Mouse (Mus musculus) hindbrain, embryonic 15.5 days (tissue): ENCODE measurements around the gene Flrt1. TPM values are rescaled to one million over a fixed set of nuclear protein-coding genes. Genes with fewer than 3 reads are reported as not detected.

Experiments used
- ATAC-seq: fragments of 200-750 bp; cut with Nextera tagmentation; 2 replicates; pipeline ENCODE4 v1.8.0; 2017; ENCODE audit warnings: low read depth, moderate number of reproducible peaks, moderate TSS enrichment; ENCODE audit not compliant: low FRiP score
- H3K27ac ChIP-seq: fragments of 300-500 bp; sonication (generic); replicated peaks from 2 replicates; pipeline ENCODE4 v1.5.1; 2015; ENCODE audit warnings: mild to moderate bottlenecking, inconsistent platforms
- H3K27me3 ChIP-seq: fragments of 300-500 bp; sonication (generic); 2 replicates; pipeline ENCODE4 v1.6.1; 2015; ENCODE audit warnings: control low read depth, inconsistent platforms
- H3K36me3 ChIP-seq: fragments of 300-500 bp; sonication (generic); 2 replicates; pipeline ENCODE4 v1.6.1; 2015; ENCODE audit warnings: control low read depth, inconsistent platforms
- H3K4me1 ChIP-seq: fragments of 300-500 bp; sonication (generic); replicated peaks from 2 replicates; pipeline ENCODE4 v1.6.1; 2015; ENCODE audit warnings: control low read depth, inconsistent platforms
- H3K4me2 ChIP-seq: fragments of 300-500 bp; sonication (generic); 2 replicates; pipeline ENCODE4 v1.6.1; 2015; ENCODE audit warnings: moderate library complexity, mild to moderate bottlenecking, inconsistent platforms
- H3K4me3 ChIP-seq: fragments of 300-500 bp; sonication (generic); 2 replicates; pipeline ENCODE4 v1.5.1; 2015; ENCODE audit warnings: mild to moderate bottlenecking, inconsistent platforms
- H3K9ac ChIP-seq: fragments of 300-500 bp; sonication (generic); 2 replicates; pipeline ENCODE4 v1.6.1; 2015; ENCODE audit warnings: inconsistent platforms
- H3K9me3 ChIP-seq: fragments of 300-500 bp; sonication (generic); 2 replicates; pipeline ENCODE4 v1.6.1; 2016; ENCODE audit warnings: control low read depth, inconsistent platforms
- WGBS: fragments of 180-500 bp; shearing (Covaris S2); methylation state at CpG from one replicate; pipeline ENCODE4 v1.1.7; 2015; 5-methylcytosine and 5-hydroxymethylcytosine counted together
- polyA plus RNA-seq: library from polyadenylated mRNA; unstranded; fragments of >200 nt; fragmentation: Nextera tagmentation; extraction: Ambion mirVana; gene quantifications from 2 replicates; pipeline ENCODE4 v1.2.1, GENCODE M21; 2015

The Flrt1 gene
- polyA plus RNA-seq, 1 experiment from 2014 or later, result 9.8 TPM

- no peak overlapping the region for H3K4me3 ChIP-seq
- peaks cover 67% of the 10 kb centered on the region for H3K4me1 ChIP-seq
- H3K9ac ChIP-seq, result no peak overlapping the region
- H3K9me3 ChIP-seq, result no peaks in the 10 kb centered on the region
- no peak for ATAC-seq
- H3K27me3 ChIP-seq, result no peaks in the 10 kb centered on the region; the same call in 1 of the 2 replicates
- no peaks in the 10 kb centered on the region for H3K36me3 ChIP-seq
- H3K27ac ChIP-seq, result no peak overlapping the region
- no peak overlapping the region for H3K4me2 ChIP-seq
- 74% methylated on average over 5 of the region's 5 CpGs for WGBS
Observed at GRCm38 (mm10) chr19:7092756-7093155, 12.8 kb downstream of the Flrt1 start.

- peak overlapping the region; percentile 21; the same call in 1 of the 2 replicates for H3K27ac ChIP-seq
- peaks cover 64% of the 10 kb centered on the region for H3K4me1 ChIP-seq
- H3K9me3 ChIP-seq, result no peaks in the 10 kb centered on the region
- H3K4me3 ChIP-seq, result no peak overlapping the region
- H3K4me2 ChIP-seq, result no peak overlapping the region
- no peaks in the 10 kb centered on the region; the same call in 1 of the 2 replicates for H3K27me3 ChIP-seq
- no peaks in the 10 kb centered on the region for H3K36me3 ChIP-seq
- H3K9ac ChIP-seq, result no peak overlapping the region
- ATAC-seq, result peak; percentile 20; the same call in 1 of the 2 replicates
- 45% methylated on average over 10 of the region's 10 CpGs for WGBS
Observed at GRCm38 (mm10) chr19:7091448-7092050, 14.0 kb downstream of the Flrt1 start.

DNA sequence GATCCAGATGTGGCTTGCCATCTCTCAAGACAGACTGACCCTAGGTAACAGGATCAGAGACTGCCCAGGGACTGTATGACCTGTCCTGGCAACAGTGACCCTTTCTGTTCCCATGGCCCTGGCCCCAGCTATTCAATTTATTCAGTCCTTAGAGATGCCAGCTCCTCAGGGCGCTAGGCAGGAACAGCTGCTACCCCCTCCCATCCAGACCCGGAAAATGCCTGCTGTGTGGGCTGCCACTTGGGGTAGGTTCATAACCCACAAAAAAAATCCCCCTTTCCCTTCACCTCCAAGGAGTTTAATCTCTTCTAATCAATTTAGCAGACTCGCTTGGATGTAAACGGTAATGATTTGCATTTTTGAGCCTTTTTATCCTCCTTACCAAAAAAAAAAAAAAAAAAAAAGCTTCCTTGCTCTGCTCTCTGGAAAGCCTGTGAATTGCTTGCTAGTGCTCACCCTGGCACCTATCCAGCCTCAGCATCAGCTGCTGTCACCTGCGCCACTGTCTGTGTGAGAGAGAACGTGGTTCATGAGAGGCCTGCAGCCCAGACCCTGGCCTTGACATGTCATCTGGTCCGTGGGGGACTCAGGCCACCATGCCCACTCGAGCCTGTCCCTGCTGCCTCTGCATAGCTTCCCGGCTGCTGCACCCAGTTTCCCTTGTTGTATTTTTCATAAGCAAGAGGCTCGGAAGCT, 15.0 kb downstream of the Flrt1 start:
- 19% methylated on average over 10 of the region's 10 CpGs for WGBS
- H3K9me3 ChIP-seq, result no peaks in the 10 kb centered on the region
- no peak overlapping the region for H3K4me3 ChIP-seq
- H3K4me1 ChIP-seq, result peaks cover 64% of the 10 kb centered on the region
- H3K36me3 ChIP-seq, result no peaks in the 10 kb centered on the region
- 0 out of 2 replicates have a peak, but pooled peaks have one; percentile 23 for ATAC-seq
- no peaks in the 10 kb centered on the region; the same call in 1 of the 2 replicates for H3K27me3 ChIP-seq
- no peak overlapping the region for H3K4me2 ChIP-seq
- no peak overlapping the region for H3K9ac ChIP-seq
- H3K27ac ChIP-seq, result peak overlapping the region; percentile 40

- ATAC-seq, result no peak
- no peaks in the 10 kb centered on the region for H3K36me3 ChIP-seq
- no peak overlapping the region for H3K9ac ChIP-seq
- no peaks in the 10 kb centered on the region for H3K9me3 ChIP-seq
- peaks cover 71% of the 10 kb centered on the region for H3K4me1 ChIP-seq
- no peak overlapping the region for H3K4me3 ChIP-seq
- H3K27me3 ChIP-seq, result no peaks in the 10 kb centered on the region; the same call in 1 of the 2 replicates
- H3K27ac ChIP-seq, result no peak overlapping the region
- H3K4me2 ChIP-seq, result no peak overlapping the region
- WGBS, result 28% methylated on average over 7 of the region's 7 CpGs
Observed at GRCm38 (mm10) chr19:7089842-7090251, 15.7 kb downstream of the Flrt1 start.

DNA sequence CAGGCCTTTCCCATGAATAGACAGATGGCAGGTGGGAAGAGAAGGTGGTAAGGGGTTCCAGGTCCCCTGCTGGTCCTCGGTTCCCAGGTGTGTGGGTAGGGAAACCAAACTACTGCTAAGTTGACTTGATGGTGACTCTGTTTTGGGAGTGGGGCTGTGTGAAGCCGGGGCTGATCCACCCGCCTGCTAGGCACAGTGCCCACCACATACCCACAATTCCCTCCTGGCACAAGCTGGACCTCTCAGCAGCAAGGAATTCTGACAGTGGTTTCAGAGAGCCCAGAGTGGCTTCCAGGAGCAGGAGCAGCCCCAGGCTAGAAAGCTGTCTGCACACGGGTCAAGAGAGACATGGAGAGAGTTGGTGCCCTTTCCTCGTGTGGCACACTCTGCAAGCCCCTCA, 16.5 kb downstream of the Flrt1 start:
- ATAC-seq, result no peak
- no peaks in the 10 kb centered on the region for H3K36me3 ChIP-seq
- no peak overlapping the region for H3K4me3 ChIP-seq
- no peak overlapping the region for H3K4me2 ChIP-seq
- H3K9ac ChIP-seq, result no peak overlapping the region
- H3K9me3 ChIP-seq, result no peaks in the 10 kb centered on the region
- no peak overlapping the region for H3K27ac ChIP-seq
- 53% methylated on average over 5 of the region's 5 CpGs for whole genome bisulfite sequencing
- H3K27me3 ChIP-seq, result no peaks in the 10 kb centered on the region; the same call in 1 of the 2 replicates
- peaks cover 76% of the 10 kb centered on the region for H3K4me1 ChIP-seq

- H3K27ac ChIP-seq, result no peak overlapping the region
- no peak overlapping the region for H3K4me3 ChIP-seq
- peaks cover 79% of the 10 kb centered on the region for H3K4me1 ChIP-seq
Observed at GRCm38 (mm10) chr19:7088558-7088957, 17.0 kb downstream of the Flrt1 start.

GRCm38 (mm10) chr19:7084734-7085133, 20.8 kb downstream of the Flrt1 start:
- no peak overlapping the region for H3K27ac ChIP-seq
- 0 out of 2 replicates have a peak overlapping the region, but pooled peaks have one; percentile 2 for H3K4me2 ChIP-seq
- 34% methylated on average over 15 of the region's 15 CpGs for WGBS
- H3K27me3 ChIP-seq, result no peaks in the 10 kb centered on the region; the same call in 1 of the 2 replicates
- no peaks in the 10 kb centered on the region for H3K36me3 ChIP-seq
- peaks cover 52% of the 10 kb centered on the region for H3K4me1 ChIP-seq
- no peak for ATAC-seq
- H3K9me3 ChIP-seq, result no peaks in the 10 kb centered on the region
- H3K9ac ChIP-seq, result no peak overlapping the region
- no peak overlapping the region for H3K4me3 ChIP-seq

More at GRCm38 (mm10) chr19:7088558-7088957, 17.0 kb downstream of the Flrt1 start:
- Histone ChIP-seq H3K9me3 (no peaks in the 10 kb centered on the region), H3K36me3 (no peaks in the 10 kb centered on the region), H3K9ac (no peak overlapping the region), H3K4me2 (no peak overlapping the region), H3K27me3 (no peaks in the 10 kb centered on the region; the same call in 1 of the 2 replicates)
- 16% methylated on average over 9 of the region's 9 CpGs for WGBS
- no peak for ATAC-seq

GRCm38 (mm10) chr19:7083035-7083794, 22.3 kb downstream of the Flrt1 start:
- ATAC-seq, result peak; percentile 45; the same call in 1 of the 2 replicates

GRCm38 (mm10) chr19:7081516-7082266, 23.8 kb downstream of the Flrt1 start:
- H3K27ac ChIP-seq, result no peak overlapping the region
- no peaks in the 10 kb centered on the region for H3K9me3 ChIP-seq
- no peak for ATAC-seq
- H3K4me2 ChIP-seq, result no peak overlapping the region
- H3K9ac ChIP-seq, result no peak overlapping the region
- H3K27me3 ChIP-seq, result no peaks in the 10 kb centered on the region
- no peaks in the 10 kb centered on the region for H3K36me3 ChIP-seq
- WGBS, result 82% methylated on average over 7 of the region's 7 CpGs
- no peak overlapping the region for H3K4me3 ChIP-seq
- H3K4me1 ChIP-seq, result peaks cover 46% of the 10 kb centered on the region

More at GRCm38 (mm10) chr19:7083035-7083794, 22.3 kb downstream of the Flrt1 start:
- Histone ChIP-seq H3K9me3 (no peaks in the 10 kb centered on the region), H3K4me3 (no peak overlapping the region), H3K27ac (no peak overlapping the region; the same call in 1 of the 2 replicates), H3K4me2 (no peak overlapping the region), H3K27me3 (no peaks in the 10 kb centered on the region), H3K9ac (no peak overlapping the region), H3K36me3 (no peaks in the 10 kb centered on the region), H3K4me1 (peaks cover 48% of the 10 kb centered on the region)
- WGBS, result 25% methylated on average over 14 of the region's 14 CpGs

- no peaks in the 10 kb centered on the region for H3K9me3 ChIP-seq
- no peaks in the 10 kb centered on the region for H3K36me3 ChIP-seq
- no peak overlapping the region for H3K4me3 ChIP-seq
- 86% methylated on average over 7 of the region's 7 CpGs for WGBS
- ATAC-seq, result no peak
- no peaks in the 10 kb centered on the region for H3K27me3 ChIP-seq
- H3K4me1 ChIP-seq, result peaks cover 34% of the 10 kb centered on the region
- no peak overlapping the region for H3K9ac ChIP-seq
- no peak overlapping the region for H3K4me2 ChIP-seq
- H3K27ac ChIP-seq, result no peak overlapping the region
Observed at GRCm38 (mm10) chr19:7078271-7078670, 27.3 kb downstream of the Flrt1 start.

- peaks cover 32% of the 10 kb centered on the region for H3K4me1 ChIP-seq
- H3K4me2 ChIP-seq, result no peak overlapping the region
- H3K9ac ChIP-seq, result no peak overlapping the region
- no peaks in the 10 kb centered on the region for H3K36me3 ChIP-seq
- WGBS, result 35% methylated on average over 9 of the region's 9 CpGs
- ATAC-seq, result no peak
- H3K4me3 ChIP-seq, result no peak overlapping the region
- no peak overlapping the region for H3K27ac ChIP-seq
- no peaks in the 10 kb centered on the region for H3K27me3 ChIP-seq
- H3K9me3 ChIP-seq, result no peaks in the 10 kb centered on the region
Observed at GRCm38 (mm10) chr19:7077666-7078065, 27.9 kb downstream of the Flrt1 start.
